Mouse (Mus musculus) kidney, embryonic 16.5 days (tissue): Measurements from ENCODE around the gene Aldh1l1. TPM values are rescaled to one million over a fixed set of nuclear protein-coding genes. Genes with fewer than 3 reads are reported as not detected.
A peak's percentile ranks its signal among the peaks of the same experiment; 100 is the strongest.

Experiments used
- ATAC-seq: fragments of 200-750 bp; cut with Nextera tagmentation; 2 replicates; pipeline ENCODE4 v1.8.0; 2017; ENCODE audit warnings: moderate TSS enrichment; ENCODE audit not compliant: low FRiP score, low TSS enrichment
- H3K27ac ChIP-seq: fragments of 300-500 bp; sonication (generic); 2 replicates; pipeline ENCODE4 v1.5.1; 2014; ENCODE audit warnings: low read length
- H3K27me3 ChIP-seq: fragments of 300-500 bp; sonication (generic); 2 replicates; pipeline ENCODE4 v1.6.1; 2014; ENCODE audit warnings: low read length, control low read depth, mixed read lengths; ENCODE audit not compliant: insufficient read depth
- H3K36me3 ChIP-seq: fragments of 300-500 bp; sonication (generic); 2 replicates; pipeline ENCODE4 v1.6.1; 2014; ENCODE audit warnings: low read length, control low read depth, mixed read lengths; ENCODE audit not compliant: insufficient read depth
- H3K4me1 ChIP-seq: fragments of 300-500 bp; sonication (generic); 2 replicates; pipeline ENCODE4 v1.6.1; 2014; ENCODE audit warnings: low read length, control low read depth, mixed read lengths; ENCODE audit not compliant: insufficient read depth
- H3K4me2 ChIP-seq: fragments of 300-500 bp; sonication (generic); replicated peaks from 2 replicates; pipeline ENCODE4 v1.6.1; 2014; ENCODE audit warnings: low read depth, low read length
- H3K4me3 ChIP-seq: fragments of 300-500 bp; sonication (generic); 2 replicates; pipeline ENCODE4 v1.5.1; 2014; ENCODE audit warnings: mild to moderate bottlenecking, low read length
- H3K9ac ChIP-seq: fragments of 300-500 bp; sonication (generic); replicated peaks from 2 replicates; pipeline ENCODE4 v1.6.1; 2014; ENCODE audit warnings: low read length
- H3K9me3 ChIP-seq: fragments of 300-500 bp; sonication (generic); 2 replicates; pipeline ENCODE4 v1.6.1; 2016; ENCODE audit warnings: low read length, control low read depth
- WGBS: fragments of 180-500 bp; shearing (Covaris S2); extraction: QIAGEN DNeasy Blood & Tissue Kit; methylation state at CpG from one replicate; pipeline ENCODE4 v1.1.7; 2014; 5-methylcytosine and 5-hydroxymethylcytosine counted together
- polyA plus RNA-seq: library from polyadenylated mRNA; unstranded; fragments of >200 nt; fragmentation: Nextera tagmentation; extraction: Ambion mirVana; gene quantifications from 2 replicates; pipeline ENCODE4 v1.2.1, GENCODE M21; 2015

Aldh1l1 gene
- polyA plus RNA-seq: 21.1 and 23.4 TPM in 2 replicates

DNA sequence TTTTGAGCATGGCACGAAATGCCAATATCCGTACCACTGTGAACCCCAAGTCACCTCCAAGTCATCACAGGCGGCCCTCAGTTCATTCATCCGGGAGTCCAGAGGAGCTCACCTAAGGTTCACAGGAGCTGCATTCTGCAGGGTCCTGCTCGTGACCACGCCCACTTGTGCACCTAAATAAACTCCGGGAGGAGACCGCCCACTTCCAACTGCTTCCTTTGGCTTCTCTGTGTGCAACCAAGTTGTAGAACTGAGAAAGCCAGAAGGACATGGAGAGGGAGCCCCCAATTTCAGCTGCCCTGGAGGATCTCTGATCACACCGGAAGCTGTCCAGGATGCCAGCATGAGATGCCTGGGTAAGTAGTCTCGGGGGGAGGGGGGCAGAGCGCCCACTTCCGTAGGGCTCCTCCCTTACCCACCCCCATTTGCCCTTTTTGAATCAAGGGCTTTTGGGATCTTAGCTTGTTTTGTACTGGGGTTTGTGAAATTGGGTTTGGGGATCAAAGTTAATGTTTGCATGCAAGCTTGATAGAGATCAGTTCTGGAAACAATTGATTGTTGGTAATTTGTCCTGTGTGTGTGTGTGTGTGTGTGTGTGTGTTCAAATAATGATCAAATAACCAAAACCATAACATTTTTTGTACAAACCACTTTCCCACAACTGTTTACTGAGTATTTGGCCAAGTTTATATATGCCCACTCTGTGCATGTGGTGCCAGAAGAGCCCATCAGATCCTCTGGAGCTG, at the start of gene Aldh1l1:
TSS of gene Aldh1l1 (plus strand) at position 252 of the 746 bp plus-strand sequence.
- 82% methylated on average over 12 of the region's 12 CpGs for WGBS
- no peak within 1 kb of the TSS for H3K27ac ChIP-seq

DNA sequence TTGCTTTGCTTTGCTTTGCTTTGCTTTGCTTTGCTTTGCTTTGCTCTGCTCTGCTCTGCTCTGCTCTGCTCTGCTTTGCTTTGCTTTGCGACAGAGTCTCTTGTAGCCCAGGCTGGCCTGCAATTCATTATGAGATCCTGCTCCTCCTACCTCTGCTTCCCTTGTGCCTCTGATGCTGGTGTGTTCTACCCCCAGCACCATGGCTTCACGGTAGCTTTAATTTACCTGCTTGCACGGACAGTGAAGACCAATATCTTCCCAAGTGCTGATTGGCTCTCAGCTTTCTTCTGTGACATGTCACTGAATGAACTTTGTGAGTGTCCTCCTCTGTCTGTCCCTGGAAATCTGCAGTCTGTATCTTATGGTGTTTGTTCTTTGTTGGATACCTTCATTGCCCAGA, 49.2 kb upstream of the Aldh1l1 start:
- Histone ChIP-seq H3K4me3 (no peak overlapping the region), H3K9ac (no peak overlapping the region), H3K27ac (no peak overlapping the region), H3K4me1 (no peaks in the 10 kb centered on the region), H3K36me3 (no peaks in the 10 kb centered on the region), H3K27me3 (no peaks in the 10 kb centered on the region), H3K9me3 (0 out of 2 replicates have a peak, but pooled peaks cover 5% of the 10 kb centered on the region), H3K4me2 (no peak overlapping the region)
- WGBS: 89% methylated on average over 3 of the region's 3 CpGs
- ATAC-seq: no peak

More for the DNA sequence above, at the start of gene Aldh1l1:
- H3K36me3 ChIP-seq: no peaks in the 10 kb centered on the region
- H3K4me3 ChIP-seq: no peak within 1 kb of the TSS
- no peak within 1 kb of the TSS for H3K4me2 ChIP-seq
- no peak within 1 kb of the TSS for H3K9ac ChIP-seq
- ATAC-seq: no peak
- no peaks in the 10 kb centered on the region for H3K27me3 ChIP-seq
- no peaks in the 10 kb centered on the region for H3K4me1 ChIP-seq
- H3K9me3 ChIP-seq: no peaks in the 10 kb centered on the region

DNA sequence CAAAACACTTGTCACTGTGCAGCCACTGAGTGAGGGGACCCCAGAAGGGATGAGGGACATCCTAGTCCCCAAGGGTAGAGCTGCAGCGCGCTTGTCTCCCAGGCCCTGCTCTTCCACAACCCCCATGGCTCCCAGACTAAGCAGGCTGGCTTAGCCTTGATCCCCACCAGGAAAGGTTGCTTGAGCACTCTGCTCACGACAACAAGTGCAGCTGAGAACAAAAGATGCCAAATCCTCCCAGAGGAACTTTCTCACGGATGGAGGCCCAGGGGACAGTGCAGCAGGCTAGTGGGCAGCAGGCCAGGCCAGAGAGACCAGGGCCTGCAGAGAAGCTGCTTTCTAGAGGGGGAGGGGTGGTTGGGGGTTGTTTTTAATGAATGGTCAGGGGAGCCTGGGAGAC, 39.3 kb upstream of the Aldh1l1 start:
- no peak overlapping the region for H3K4me2 ChIP-seq
- no peaks in the 10 kb centered on the region for H3K27me3 ChIP-seq
- no peaks in the 10 kb centered on the region for H3K4me1 ChIP-seq
- no peak for ATAC-seq
- no peak overlapping the region for H3K27ac ChIP-seq
- no peak overlapping the region for H3K9ac ChIP-seq
- no peak overlapping the region for H3K4me3 ChIP-seq
- no peaks in the 10 kb centered on the region for H3K36me3 ChIP-seq
- 60% methylated on average over 4 of the region's 4 CpGs for WGBS
- H3K9me3 ChIP-seq: no peaks in the 10 kb centered on the region

DNA sequence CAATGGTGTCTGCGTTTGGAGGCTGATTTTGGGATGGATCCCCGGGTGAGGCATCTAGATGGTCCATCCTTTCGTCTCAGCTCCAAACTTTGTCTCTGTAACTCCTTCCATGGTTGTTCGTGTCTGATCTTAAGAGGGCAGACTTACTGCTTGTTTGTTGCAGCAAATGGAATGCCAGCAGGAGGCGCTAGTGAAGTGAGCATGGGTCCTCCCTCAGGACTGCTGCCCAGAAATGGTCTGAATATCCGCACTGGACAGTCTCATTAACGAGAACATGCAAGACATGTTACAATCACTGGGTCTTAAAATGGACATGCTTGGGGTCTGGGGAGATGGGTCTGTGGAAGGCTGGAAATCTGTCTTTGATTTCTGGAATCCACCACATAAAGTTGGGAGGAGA, 36.0 kb upstream of the Aldh1l1 start:
- no peak; the same call in 1 of the 2 replicates for ATAC-seq

DNA sequence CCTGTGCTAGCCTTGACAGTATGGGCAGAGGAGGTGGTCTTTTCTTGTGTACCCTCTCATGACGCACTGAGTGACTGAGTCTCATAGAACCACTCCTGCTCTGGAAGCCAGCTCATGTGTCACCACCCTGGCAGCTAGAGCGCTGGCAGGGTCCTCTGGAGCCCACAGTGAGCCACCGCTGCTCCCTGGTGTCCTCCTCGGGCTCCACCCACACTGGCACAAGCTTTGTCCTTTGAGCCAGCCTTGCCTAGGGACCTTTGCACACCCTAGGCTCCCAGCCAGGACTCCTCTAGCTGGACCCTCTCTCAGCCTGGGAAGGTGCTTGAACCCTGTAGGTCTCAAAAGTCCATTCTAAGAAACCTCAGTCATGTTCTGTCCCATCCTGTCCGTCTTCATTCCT, 35.5 kb upstream of the Aldh1l1 start:
- H3K4me3 ChIP-seq: no peak overlapping the region
- H3K4me1 ChIP-seq: no peaks in the 10 kb centered on the region
- peak; percentile 44 for ATAC-seq
- no peaks in the 10 kb centered on the region for H3K27me3 ChIP-seq
- H3K36me3 ChIP-seq: no peaks in the 10 kb centered on the region
- no peak overlapping the region for H3K9ac ChIP-seq
- H3K4me2 ChIP-seq: no peak overlapping the region
- 73% methylated on average over 5 of the region's 5 CpGs for WGBS
- no peaks in the 10 kb centered on the region for H3K9me3 ChIP-seq
- H3K27ac ChIP-seq: no peak overlapping the region

More for the DNA sequence above, 36.0 kb upstream of the Aldh1l1 start:
- Histone ChIP-seq H3K27me3 (no peaks in the 10 kb centered on the region), H3K27ac (no peak overlapping the region), H3K9me3 (no peaks in the 10 kb centered on the region), H3K4me2 (no peak overlapping the region), H3K4me3 (no peak overlapping the region), H3K36me3 (no peaks in the 10 kb centered on the region), H3K9ac (no peak overlapping the region), H3K4me1 (no peaks in the 10 kb centered on the region)
- WGBS: 25% methylated on average over 7 of the region's 7 CpGs

DNA sequence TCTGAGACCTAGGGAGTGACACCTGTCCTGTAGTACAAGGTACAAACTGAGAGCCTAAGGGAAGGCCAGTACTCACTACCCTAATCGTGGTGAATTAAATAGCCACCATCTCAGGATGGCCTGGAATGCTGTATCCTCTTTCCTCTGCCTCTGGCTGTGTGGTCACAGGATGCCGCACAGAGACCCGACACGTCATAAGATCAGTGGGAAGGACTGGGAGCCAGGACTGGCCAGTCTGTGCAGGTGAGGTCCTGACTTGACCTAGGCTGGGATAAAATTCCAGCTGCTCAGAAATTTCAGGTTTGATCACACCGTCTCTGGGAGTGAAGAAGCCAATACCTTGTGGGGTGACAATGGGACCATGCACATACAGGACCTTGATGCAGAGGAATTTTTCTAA, 34.7 kb upstream of the Aldh1l1 start:
- Histone ChIP-seq H3K9ac (no peak overlapping the region), H3K27me3 (no peaks in the 10 kb centered on the region), H3K4me1 (no peaks in the 10 kb centered on the region), H3K9me3 (no peaks in the 10 kb centered on the region), H3K27ac (no peak overlapping the region), H3K4me2 (no peak overlapping the region), H3K4me3 (no peak overlapping the region), H3K36me3 (no peaks in the 10 kb centered on the region)
- WGBS: 72% methylated on average over 5 of the region's 5 CpGs
- no peak for ATAC-seq

DNA sequence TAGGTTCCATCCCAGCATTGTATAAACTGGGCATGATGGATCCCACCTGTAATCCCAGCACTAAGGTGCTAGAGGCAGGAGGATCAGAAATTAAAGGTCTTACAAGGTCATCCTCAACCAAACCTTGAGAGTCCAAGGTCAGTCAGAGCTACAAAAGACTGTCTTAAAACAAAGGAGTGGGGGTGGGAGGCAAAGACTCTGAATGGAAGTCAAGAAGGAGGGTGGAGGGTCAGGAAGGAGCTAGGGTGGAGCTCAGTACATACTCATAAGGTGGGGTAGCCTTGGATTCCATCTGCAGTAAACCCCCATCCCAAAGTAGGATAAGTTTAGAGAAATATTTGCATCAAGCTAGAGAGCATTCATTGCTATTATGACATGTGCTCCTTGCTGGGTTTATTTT, 33.6 kb upstream of the Aldh1l1 start:
- Histone ChIP-seq H3K4me2 (no peak overlapping the region), H3K36me3 (no peaks in the 10 kb centered on the region), H3K4me1 (no peaks in the 10 kb centered on the region), H3K9ac (no peak overlapping the region), H3K27ac (no peak overlapping the region), H3K9me3 (no peaks in the 10 kb centered on the region), H3K27me3 (no peaks in the 10 kb centered on the region), H3K4me3 (no peak overlapping the region)
- no peak for ATAC-seq

DNA sequence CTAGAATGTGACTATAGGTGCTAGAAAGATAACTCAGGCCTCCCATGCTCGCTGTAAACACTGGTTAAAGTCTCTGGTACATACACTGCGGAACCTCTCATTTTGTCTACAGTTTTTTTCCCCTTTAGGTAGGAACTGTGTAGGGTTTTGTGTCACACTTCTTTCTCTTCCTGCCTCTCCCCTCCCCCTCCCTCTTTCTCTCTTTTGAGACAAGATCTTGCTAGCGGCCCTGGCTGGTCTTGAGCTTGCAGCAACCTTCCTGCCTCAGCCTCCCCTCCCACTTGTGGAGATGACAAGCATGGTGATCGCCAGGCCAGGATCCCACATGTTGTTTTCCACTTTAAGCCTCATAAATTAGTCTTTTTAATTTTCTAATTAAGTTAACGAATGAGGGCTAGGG, 32.5 kb upstream of the Aldh1l1 start:
- H3K9me3 ChIP-seq: no peaks in the 10 kb centered on the region
- H3K4me2 ChIP-seq: no peak overlapping the region
- H3K36me3 ChIP-seq: no peaks in the 10 kb centered on the region
- WGBS: 76% methylated on average over 5 of the region's 5 CpGs
- no peak overlapping the region for H3K4me3 ChIP-seq
- ATAC-seq: no peak
- no peaks in the 10 kb centered on the region for H3K4me1 ChIP-seq
- H3K27ac ChIP-seq: no peak overlapping the region
- no peaks in the 10 kb centered on the region for H3K27me3 ChIP-seq
- no peak overlapping the region for H3K9ac ChIP-seq

DNA sequence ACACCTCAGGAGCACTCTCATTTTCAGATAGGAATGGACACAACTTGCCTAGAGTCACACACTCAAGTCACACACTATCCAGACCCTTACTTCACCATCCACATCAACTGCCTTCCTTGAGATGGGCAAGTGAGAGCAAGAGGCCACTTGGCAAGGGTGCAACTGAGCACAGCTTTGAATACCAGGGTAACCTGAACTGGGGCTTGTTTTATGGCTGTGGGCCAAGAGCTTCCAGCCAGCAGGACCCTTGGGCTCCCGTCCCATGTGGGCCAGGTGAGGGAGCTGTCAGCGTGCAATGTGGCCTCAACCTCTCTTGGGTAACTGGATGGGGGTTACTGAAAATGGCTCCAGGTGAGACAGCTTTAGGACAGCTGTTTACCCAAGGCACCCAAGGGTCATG, 28.8 kb upstream of the Aldh1l1 start:
- Histone ChIP-seq H3K4me1 (peaks cover 4% of the 10 kb centered on the region; the same call in 1 of the 2 replicates), H3K9me3 (no peaks in the 10 kb centered on the region), H3K9ac (no peak overlapping the region), H3K27ac (no peak overlapping the region), H3K27me3 (peaks cover 17% of the 10 kb centered on the region), H3K4me3 (no peak overlapping the region), H3K36me3 (no peaks in the 10 kb centered on the region), H3K4me2 (no peak overlapping the region)
- no peak for ATAC-seq
- WGBS: 70% methylated on average over 2 of the region's 2 CpGs

DNA sequence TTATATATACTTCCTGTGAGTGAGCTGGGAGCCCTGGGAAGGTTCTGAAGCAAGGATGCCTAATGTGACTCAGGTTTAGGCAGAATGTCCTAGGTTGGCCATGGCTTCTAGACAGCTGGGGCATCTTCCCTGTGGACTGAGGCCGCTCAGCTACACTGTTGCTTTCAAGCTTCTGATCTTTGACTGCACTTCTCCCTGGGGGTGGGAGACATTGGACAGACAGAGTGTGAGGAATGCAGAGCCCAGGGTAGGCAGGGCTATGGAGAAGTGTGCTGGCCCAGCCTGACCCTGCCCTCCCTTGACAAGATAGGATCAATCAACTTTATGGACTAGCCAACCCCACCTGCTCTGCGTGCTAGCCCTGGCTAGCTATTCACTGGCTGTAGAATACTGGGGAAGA, 25.0 kb upstream of the Aldh1l1 start:
- Histone ChIP-seq H3K9me3 (no peaks in the 10 kb centered on the region), H3K36me3 (no peaks in the 10 kb centered on the region), H3K4me2 (no peak overlapping the region), H3K9ac (no peak overlapping the region), H3K27me3 (peaks cover 17% of the 10 kb centered on the region), H3K27ac (no peak overlapping the region), H3K4me1 (peaks cover 13% of the 10 kb centered on the region), H3K4me3 (no peak overlapping the region)
- ATAC-seq: no peak
- 52% methylated on average over 2 of the region's 2 CpGs for WGBS
